Mouse (Mus musculus) limb, embryonic 13.5 days (tissue): ENCODE results near the gene Kdm2b. TPM values are rescaled to one million over a fixed set of nuclear protein-coding genes. Genes with fewer than 3 reads are reported as not detected.

Experiments used
- ATAC-seq: fragments of 200-750 bp; cut with Nextera tagmentation; 2 replicates; pipeline ENCODE4 v1.8.0; 2017; ENCODE audit warnings: low read depth, moderate number of reproducible peaks, moderate TSS enrichment; ENCODE audit not compliant: low FRiP score
- H3K27ac ChIP-seq: fragments of 300-500 bp; sonication (generic); 2 replicates; pipeline ENCODE4 v1.5.1; 2015; ENCODE audit warnings: inconsistent platforms, mild to moderate bottlenecking, moderate library complexity
- H3K27me3 ChIP-seq: fragments of 300-500 bp; sonication (generic); 2 replicates; pipeline ENCODE4 v1.6.1; 2015; ENCODE audit warnings: mild to moderate bottlenecking, inconsistent platforms
- H3K36me3 ChIP-seq: fragments of 300-500 bp; sonication (generic); 2 replicates; pipeline ENCODE4 v1.6.1; 2015; ENCODE audit warnings: inconsistent platforms, mild to moderate bottlenecking, moderate library complexity
- H3K4me1 ChIP-seq: fragments of 300-500 bp; sonication (generic); 2 replicates; pipeline ENCODE4 v1.6.1; 2015; ENCODE audit warnings: inconsistent platforms
- H3K4me2 ChIP-seq: fragments of 300-500 bp; sonication (generic); replicated peaks from 2 replicates; pipeline ENCODE4 v1.6.1; 2015; ENCODE audit warnings: inconsistent platforms, mild to moderate bottlenecking, moderate library complexity
- H3K4me3 ChIP-seq: fragments of 300-500 bp; sonication (generic); 2 replicates; pipeline ENCODE4 v1.5.1; 2015; ENCODE audit warnings: moderate library complexity, mild to moderate bottlenecking, inconsistent platforms
- H3K9ac ChIP-seq: fragments of 300-500 bp; sonication (generic); 2 replicates; pipeline ENCODE4 v1.6.1; 2015; ENCODE audit warnings: mild to moderate bottlenecking, inconsistent platforms
- H3K9me3 ChIP-seq: fragments of 300-500 bp; sonication (generic); 2 replicates; pipeline ENCODE4 v1.6.1; 2016; ENCODE audit warnings: inconsistent platforms
- WGBS: fragments of 180-500 bp; shearing (Covaris S2); methylation state at CpG from one replicate; pipeline ENCODE4 v1.1.7; 2015; 5-methylcytosine and 5-hydroxymethylcytosine counted together
- polyA plus RNA-seq: library from polyadenylated mRNA; unstranded; fragments of >200 nt; fragmentation: Nextera tagmentation; extraction: Ambion mirVana; gene quantifications from 2 replicates; pipeline ENCODE4 v1.2.1, GENCODE M21; 2015

Gene Kdm2b
- polyA plus RNA-seq, 1 experiment from 2014 or later, result 66.6 TPM

DNA sequence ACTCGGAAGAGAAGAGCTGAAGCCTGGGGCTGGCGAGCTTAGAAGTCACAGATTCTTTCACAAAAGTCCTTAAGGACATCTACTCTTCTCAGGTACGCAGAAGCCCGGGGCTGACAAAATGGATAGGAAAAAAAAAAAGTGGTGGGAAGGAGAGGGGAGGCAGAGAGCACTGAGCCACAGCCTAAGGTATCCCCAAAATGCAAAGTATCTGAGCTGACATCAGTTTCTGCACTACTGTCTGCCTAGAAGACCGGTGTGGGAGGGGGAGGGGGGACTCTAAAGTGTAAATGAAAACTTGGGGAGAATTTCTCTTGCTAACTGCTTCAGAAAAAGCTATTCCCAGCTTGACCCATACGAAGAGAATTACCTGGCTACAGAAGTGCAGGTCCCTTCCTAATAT, 91.5 kb downstream of the Kdm2b start:
- Histone ChIP-seq H3K4me2 (peak overlapping the region; percentile 76), H3K4me3 (peak overlapping the region; percentile 92; the same call in 1 of the 2 replicates), H3K9ac (peak overlapping the region; percentile 95; the same call in 1 of the 2 replicates), H3K9me3 (no peaks in the 10 kb centered on the region), H3K36me3 (no peaks in the 10 kb centered on the region), H3K4me1 (peaks cover 40% of the 10 kb centered on the region), H3K27ac (no peak overlapping the region), H3K27me3 (no peaks in the 10 kb centered on the region)
- no peak for ATAC-seq
- 68% methylated on average over 6 of the region's 6 CpGs for WGBS

DNA sequence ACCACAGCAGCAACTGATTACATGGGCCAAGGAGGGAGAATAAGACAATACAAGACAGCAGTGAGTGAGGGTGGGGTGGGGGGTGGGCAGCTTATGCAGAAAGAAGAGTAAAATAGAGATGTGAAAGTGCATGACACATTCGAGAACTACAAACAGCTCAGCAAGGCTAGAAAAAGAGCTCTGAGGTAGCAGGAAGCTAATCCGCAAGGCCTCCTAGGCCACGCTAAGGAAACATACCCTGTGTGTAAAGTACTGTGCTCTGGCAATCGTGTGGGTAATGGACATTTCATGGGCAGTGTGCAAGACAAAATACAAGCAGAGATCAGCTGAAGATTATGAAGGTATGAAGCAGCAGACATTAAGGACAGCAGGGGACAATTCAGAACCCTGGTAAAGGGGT, 94.8 kb downstream of the Kdm2b start:
- H3K4me2 ChIP-seq, result no peak overlapping the region
- H3K36me3 ChIP-seq, result 0 out of 2 replicates have a peak, but pooled peaks cover 3% of the 10 kb centered on the region
- no peaks in the 10 kb centered on the region for H3K9me3 ChIP-seq
- WGBS, result 71% methylated on average over 4 of the region's 4 CpGs
- H3K9ac ChIP-seq, result no peak overlapping the region
- no peak overlapping the region for H3K27ac ChIP-seq
- ATAC-seq, result no peak
- no peak overlapping the region for H3K4me3 ChIP-seq
- no peaks in the 10 kb centered on the region for H3K27me3 ChIP-seq
- H3K4me1 ChIP-seq, result peaks cover 30% of the 10 kb centered on the region

DNA sequence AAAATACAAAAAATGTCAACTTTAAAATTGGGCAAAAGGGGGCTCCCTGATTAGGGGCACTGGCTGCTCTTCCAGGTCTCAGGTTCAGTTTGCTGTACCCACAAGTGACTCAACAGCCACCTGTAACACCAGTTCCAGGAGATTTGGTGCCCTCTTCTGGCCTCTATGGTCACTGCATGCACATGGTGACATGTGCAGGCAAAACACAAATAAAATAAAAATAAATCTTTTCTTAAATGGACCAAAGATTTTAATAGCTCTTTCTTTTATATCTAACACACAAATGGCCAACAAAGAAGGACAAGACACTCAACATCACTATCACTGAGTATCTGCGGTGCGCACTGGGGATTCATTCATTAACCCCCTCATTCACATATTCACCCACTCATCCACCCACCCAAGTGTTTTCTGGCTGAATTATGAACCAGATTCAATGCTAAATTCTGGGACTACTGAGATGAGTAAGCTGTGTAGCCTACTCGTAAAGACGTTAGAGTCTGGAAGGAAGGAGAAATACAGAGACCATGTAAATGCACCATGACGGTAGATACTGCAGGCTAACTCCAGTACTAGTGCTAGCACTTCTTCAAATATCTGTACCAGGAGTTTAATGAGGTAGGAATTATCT, 95.5 kb downstream of the Kdm2b start:
- no peaks in the 10 kb centered on the region for H3K9me3 ChIP-seq
- H3K4me1 ChIP-seq, result peaks cover 30% of the 10 kb centered on the region
- no peak for ATAC-seq
- H3K27ac ChIP-seq, result no peak overlapping the region
- whole genome bisulfite sequencing, result 89% methylated on average over 5 of the region's 5 CpGs
- no peaks in the 10 kb centered on the region for H3K27me3 ChIP-seq
- H3K36me3 ChIP-seq, result 0 out of 2 replicates have a peak, but pooled peaks cover 3% of the 10 kb centered on the region
- no peak overlapping the region for H3K4me3 ChIP-seq
- no peak overlapping the region for H3K9ac ChIP-seq
- no peak overlapping the region for H3K4me2 ChIP-seq

DNA sequence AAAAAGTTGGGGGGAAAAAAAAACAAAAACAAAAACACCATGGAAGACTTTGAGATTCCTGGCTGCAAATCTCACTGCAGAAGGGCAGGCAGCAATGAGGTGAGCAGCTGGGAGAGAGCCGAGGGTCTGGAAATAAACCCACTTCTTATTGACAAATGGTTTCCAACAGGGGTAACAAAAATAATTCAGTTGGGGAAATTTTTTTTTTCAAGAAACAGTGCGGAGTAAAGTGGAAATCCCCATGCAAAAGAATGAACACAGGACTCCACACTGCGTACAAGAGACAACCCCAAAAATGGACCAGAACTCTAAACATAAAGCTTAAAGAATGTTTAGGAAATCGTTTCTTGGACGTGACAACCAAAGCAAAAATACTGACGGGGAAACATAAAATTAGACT, 96.4 kb downstream of the Kdm2b start:
- Histone ChIP-seq H3K27ac (no peak overlapping the region), H3K27me3 (no peaks in the 10 kb centered on the region), H3K36me3 (peaks cover 8% of the 10 kb centered on the region), H3K4me2 (no peak overlapping the region), H3K4me1 (peaks cover 23% of the 10 kb centered on the region), H3K4me3 (no peak overlapping the region), H3K9me3 (no peaks in the 10 kb centered on the region), H3K9ac (no peak overlapping the region)
- 93% methylated on average over 6 of the region's 6 CpGs for WGBS
- ATAC-seq, result no peak

DNA sequence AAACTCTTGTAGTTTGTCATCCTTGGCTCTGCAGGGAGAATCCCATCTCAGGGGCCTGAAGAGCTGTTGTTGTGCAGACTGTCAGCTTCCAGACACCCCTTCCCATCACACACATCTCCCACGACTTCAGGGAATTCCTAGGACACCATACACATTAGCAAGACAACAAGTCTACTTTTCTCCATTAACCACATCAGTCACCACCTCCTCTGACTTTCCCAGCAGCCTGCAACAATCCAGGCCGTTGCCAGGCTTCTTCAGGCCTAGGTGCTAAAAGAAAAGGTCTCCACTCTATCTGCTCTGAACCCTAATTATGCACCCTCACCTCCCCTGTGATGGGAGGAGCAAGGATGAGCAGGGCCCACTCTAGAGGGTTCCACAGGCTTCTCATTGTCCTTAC, 99.2 kb downstream of the Kdm2b start:
- H3K4me1 ChIP-seq, result peaks cover 17% of the 10 kb centered on the region; the same call in 1 of the 2 replicates
- H3K36me3 ChIP-seq, result peaks cover 12% of the 10 kb centered on the region
- H3K27ac ChIP-seq, result no peak overlapping the region
- H3K9me3 ChIP-seq, result no peaks in the 10 kb centered on the region
- no peak overlapping the region for H3K4me3 ChIP-seq
- no peak overlapping the region for H3K9ac ChIP-seq
- no peak overlapping the region for H3K4me2 ChIP-seq
- H3K27me3 ChIP-seq, result no peaks in the 10 kb centered on the region
- 38% methylated on average over 2 of the region's 2 CpGs for WGBS
- ATAC-seq, result no peak

DNA sequence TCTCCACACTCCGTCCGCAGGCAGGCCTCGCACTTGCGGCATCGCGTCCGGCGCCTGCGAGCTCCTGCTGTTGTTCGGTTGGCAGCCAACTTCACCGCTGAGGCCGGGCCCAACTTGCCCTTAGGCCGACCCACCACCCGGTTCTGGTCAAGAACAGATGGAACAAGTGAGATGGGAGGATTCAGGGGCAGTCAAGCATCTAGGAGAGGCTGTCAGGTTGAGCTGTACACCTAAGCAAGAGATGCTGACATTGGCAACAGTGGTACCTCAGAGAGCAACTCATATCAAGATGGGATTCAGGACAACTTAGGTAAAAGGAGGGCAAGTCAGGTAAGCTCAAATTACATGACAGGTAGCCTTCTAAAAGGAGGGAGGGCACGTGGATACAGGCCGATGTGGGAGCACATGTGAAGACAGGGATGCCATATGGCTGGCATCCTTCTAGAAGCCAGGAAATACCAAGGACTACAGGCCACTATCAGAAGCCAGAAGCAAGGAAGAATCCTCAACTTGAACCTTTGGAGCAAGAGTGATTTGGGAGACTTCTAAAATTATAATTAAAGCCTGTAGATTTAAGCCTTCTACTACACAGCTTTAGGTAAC, 100.9 kb downstream of the Kdm2b start:
- Histone ChIP-seq H3K36me3 (peaks cover 12% of the 10 kb centered on the region), H3K9me3 (no peaks in the 10 kb centered on the region), H3K4me1 (peaks cover 12% of the 10 kb centered on the region; the same call in 1 of the 2 replicates), H3K27me3 (no peaks in the 10 kb centered on the region), H3K4me3 (no peak overlapping the region), H3K27ac (no peak overlapping the region), H3K9ac (0 out of 2 replicates have a peak overlapping the region, but pooled peaks have one; percentile 26), H3K4me2 (no peak overlapping the region)
- no peak for ATAC-seq
- WGBS, result 87% methylated on average over 16 of the region's 16 CpGs

DNA sequence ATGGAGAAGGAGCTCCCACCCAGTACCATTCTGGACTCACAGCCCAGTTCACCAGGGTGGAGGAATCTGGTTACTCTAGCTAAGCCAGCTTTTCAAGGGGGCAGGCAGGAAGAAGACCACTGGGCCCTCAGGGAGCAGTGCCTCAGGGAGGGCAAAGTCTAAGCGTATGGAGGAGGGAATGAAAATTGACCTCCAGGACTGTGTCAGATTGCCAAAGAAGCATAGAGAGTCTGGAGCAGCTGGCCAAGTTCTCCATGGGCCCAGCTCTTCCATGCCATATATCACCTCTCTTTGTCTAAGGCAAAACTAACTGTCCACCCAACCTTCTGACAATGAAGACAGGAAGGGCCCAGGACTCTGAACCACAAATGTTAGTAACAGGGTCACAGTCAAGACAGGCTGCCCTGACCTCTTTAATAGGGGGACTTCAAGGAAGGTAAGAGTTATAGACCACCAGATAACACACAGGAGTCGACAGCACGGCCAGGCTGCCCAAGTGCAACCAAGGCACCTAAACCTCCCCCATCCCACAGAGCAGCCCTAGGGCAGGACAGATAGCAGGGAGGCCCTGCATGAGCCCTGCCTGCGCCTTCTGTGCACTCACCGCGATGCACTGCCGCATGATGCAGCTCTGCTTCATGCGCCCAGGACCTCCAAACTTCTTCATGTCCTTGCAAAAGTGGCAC, 101.6 kb downstream of the Kdm2b start:
- ATAC-seq, result no peak
- Histone ChIP-seq H3K36me3 (peaks cover 14% of the 10 kb centered on the region), H3K4me3 (no peak overlapping the region), H3K27me3 (no peaks in the 10 kb centered on the region), H3K9me3 (no peaks in the 10 kb centered on the region), H3K27ac (no peak overlapping the region), H3K4me2 (no peak overlapping the region), H3K4me1 (peaks cover 12% of the 10 kb centered on the region; the same call in 1 of the 2 replicates), H3K9ac (no peak overlapping the region)
- 77% methylated on average over 8 of the region's 8 CpGs for WGBS

DNA sequence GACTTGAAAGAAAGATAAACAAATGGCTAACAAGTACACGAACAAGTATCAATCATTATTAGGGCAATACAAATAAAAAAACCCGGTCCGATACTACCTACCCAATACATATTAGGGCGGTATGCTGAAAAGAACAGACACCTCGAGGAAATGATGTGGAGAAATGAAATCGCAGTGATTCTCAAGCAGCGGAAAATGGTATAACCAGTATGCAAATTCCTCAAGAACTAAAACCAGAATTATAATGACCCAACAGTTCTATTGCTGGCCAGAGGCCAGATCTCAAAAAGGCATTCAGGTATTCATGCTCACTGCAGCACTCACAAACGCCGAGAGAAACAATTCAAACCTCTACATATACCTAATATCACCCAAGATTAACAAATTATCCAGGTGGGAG, 102.6 kb downstream of the Kdm2b start:
- Histone ChIP-seq H3K4me3 (no peak overlapping the region), H3K27me3 (no peaks in the 10 kb centered on the region), H3K27ac (no peak overlapping the region), H3K36me3 (peaks cover 20% of the 10 kb centered on the region), H3K9ac (no peak overlapping the region), H3K4me2 (no peak overlapping the region), H3K9me3 (no peaks in the 10 kb centered on the region), H3K4me1 (peaks cover 12% of the 10 kb centered on the region; the same call in 1 of the 2 replicates)
- WGBS, result 88% methylated on average over 9 of the region's 9 CpGs
- ATAC-seq, result no peak

DNA sequence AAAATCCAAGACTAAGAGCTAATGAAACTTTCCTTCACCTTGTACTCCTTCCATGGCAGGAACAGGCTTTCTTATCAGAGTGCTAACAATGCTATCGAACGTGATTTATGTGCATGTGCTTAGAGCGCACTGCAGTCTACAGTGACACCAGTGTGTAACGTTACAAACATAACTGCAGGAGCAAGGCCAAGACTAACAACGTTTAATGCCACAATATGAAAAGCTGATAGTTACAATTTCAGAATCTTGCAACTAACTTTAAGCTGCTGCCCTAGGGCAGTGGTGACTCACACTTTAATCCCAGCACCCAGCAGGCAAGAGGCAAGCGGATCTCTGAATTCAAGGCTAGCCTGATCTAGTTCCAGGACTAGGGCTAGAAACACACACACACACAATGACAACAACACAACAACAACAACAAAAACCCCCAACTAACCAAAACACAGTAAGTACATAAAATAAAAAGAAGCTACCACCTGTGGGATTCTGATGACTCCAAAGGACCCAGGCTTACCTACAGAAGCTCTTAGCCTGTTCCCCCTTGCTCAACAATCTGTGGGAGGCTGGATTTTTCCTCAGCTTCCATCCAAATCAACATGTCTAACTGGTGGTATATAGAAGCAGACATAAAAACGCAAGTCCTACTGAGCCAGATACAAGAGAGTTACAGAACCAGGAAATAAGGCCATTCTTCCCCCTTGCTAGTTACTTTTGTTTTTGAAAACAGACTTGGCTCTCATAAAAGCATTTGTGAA, 104.9 kb downstream of the Kdm2b start:
- no peak overlapping the region for H3K4me2 ChIP-seq
- H3K9me3 ChIP-seq, result no peaks in the 10 kb centered on the region
- no peaks in the 10 kb centered on the region for H3K27me3 ChIP-seq
- no peak overlapping the region for H3K27ac ChIP-seq
- WGBS, result 78% methylated on average over 7 of the region's 7 CpGs
- H3K4me1 ChIP-seq, result peaks cover 12% of the 10 kb centered on the region; the same call in 1 of the 2 replicates
- no peak overlapping the region for H3K9ac ChIP-seq
- H3K36me3 ChIP-seq, result peaks cover 40% of the 10 kb centered on the region
- ATAC-seq, result no peak
- no peak overlapping the region for H3K4me3 ChIP-seq

DNA sequence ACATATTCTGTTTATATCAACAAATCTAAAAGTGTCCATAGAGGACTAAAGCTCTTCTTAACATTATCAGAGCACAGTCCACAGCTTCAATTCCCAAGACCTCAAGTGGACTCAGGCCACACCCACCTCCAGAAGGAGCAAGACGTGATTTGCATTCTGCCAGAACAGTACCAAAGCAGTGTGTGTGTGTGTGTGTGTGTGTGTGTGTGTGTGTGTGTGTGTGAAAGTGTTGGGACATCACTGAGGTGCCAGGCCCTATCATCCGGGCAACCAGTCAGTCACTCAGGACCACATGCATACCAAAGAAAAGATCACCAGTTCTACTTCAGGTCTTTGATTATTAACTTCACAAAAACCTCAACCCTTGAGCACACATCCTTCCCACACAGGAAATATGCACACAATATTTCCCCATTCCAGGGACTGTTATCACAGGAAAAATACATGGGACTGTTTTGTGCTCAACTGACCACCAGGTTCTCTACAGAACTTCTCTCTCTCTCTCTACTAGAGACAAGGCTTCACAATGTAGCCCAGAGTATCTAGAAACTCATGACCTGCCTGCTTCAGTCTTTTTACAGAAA, 105.9 kb downstream of the Kdm2b start:
- Histone ChIP-seq H3K9ac (no peak overlapping the region), H3K27ac (no peak overlapping the region), H3K27me3 (no peaks in the 10 kb centered on the region), H3K4me3 (no peak overlapping the region), H3K36me3 (peaks cover 50% of the 10 kb centered on the region), H3K9me3 (no peaks in the 10 kb centered on the region), H3K4me1 (peaks cover 12% of the 10 kb centered on the region; the same call in 1 of the 2 replicates), H3K4me2 (no peak overlapping the region)
- 64% methylated on average over 2 of the region's 2 CpGs for WGBS
- ATAC-seq, result no peak

DNA sequence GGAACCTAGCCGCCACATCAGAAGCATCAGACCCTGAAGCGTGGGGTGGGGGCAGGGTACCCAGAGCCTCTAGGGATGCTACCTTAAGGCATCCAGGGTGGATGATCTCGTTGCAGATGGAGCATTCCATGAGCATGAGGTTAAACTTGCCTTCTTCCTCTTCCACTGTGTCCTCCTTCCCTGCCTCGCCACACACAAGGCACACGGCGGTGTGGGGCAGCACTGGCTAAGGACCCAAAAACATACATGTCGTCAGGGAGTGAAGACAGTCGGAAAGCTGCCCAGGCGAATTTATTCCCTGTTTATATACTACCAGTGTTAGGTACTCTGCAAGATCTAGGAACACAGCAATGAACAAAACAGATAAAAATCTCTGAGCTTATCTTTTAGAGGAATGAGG, 106.4 kb downstream of the Kdm2b start:
- Histone ChIP-seq H3K9ac (no peak overlapping the region), H3K36me3 (peaks cover 49% of the 10 kb centered on the region), H3K4me1 (peaks cover 11% of the 10 kb centered on the region; the same call in 1 of the 2 replicates), H3K4me2 (no peak overlapping the region), H3K27me3 (no peaks in the 10 kb centered on the region), H3K4me3 (no peak overlapping the region), H3K9me3 (no peaks in the 10 kb centered on the region), H3K27ac (no peak overlapping the region)
- no peak for ATAC-seq
- 78% methylated on average over 9 of the region's 9 CpGs for WGBS
